ENCODE assay signal across 9 mouse cellular contexts in the genomic region with DNA sequence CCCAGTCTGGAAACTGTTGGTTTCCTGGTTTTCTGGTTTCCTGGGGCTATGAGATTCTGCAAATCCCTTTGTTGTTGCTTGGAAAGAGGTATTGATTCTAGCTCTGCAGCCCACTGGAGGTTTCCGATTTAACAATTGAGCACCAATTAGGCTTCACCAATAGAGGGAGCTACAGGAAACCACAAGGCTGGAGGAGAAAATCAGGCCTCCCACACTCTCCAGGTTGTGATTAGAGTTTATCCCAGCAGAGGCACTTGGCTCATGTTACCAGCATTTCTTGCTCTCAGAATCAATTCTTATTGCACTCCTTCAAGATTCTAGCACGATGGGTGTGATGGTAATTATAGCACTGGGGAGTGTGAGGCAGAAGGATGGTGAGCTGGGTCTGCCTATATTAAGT. TPM values are rescaled to one million over a fixed set of nuclear protein-coding genes. Genes with fewer than 3 reads are reported as not detected.
DNase-seq lines count a peak whose midpoint lies in the region; ATAC-seq and TF ChIP-seq lines count a peak whose summit lies in the region.
"Had no signal": no experiment of that assay in that cellular context is flagged by ENCODE, and none has a peak within 500 bp of the region (broad histone marks: within the 10 kb centered on the region; RNA-seq: fewer than 3 reads in every experiment).

No protein-coding gene starts in this region.

- H3K9me3 ChIP-seq in liver, postnatal 0 days (ENCODE audit: low read length) = no peaks in the 10 kb centered on the region
- H3K9me3 ChIP-seq: G1E had no signal

- H3K27me3 ChIP-seq in liver, postnatal 0 days (ENCODE audit: insufficient read depth, low read length) = no peaks in the 10 kb centered on the region

- peak; percentile 26 to 57 for DNase-seq in cerebellum, postnatal 10 days
- no peak for DNase-seq in liver, postnatal 0 days
- DNase-seq in liver = no peak
- peak; percentile 57 for DNase-seq in brain, embryonic 14.5 days (ENCODE audit: low read depth)
- no peak for DNase-seq in urinary bladder, postnatal 4 days (ENCODE audit: low spot score in 2 of 2)

- no peak overlapping the region for H3K9ac ChIP-seq in liver, postnatal 0 days (replicated peaks)

- H3K4me1 ChIP-seq in liver, postnatal 0 days (ENCODE audit: insufficient read depth) = no peaks in the 10 kb centered on the region

- no peak overlapping the region for H3K4me2 ChIP-seq in liver, postnatal 0 days (ENCODE audit: low read depth, low read length)

- 28% methylated on average over 2 of the region's 2 CpGs for WGBS in liver, postnatal 0 days (ENCODE audit: insufficient replicate concordance)

- no peak for ATAC-seq in cerebellum, adult (ENCODE audit: insufficient number of reproducible peaks, low FRiP score, low TSS enrichment)
- ATAC-seq in liver, postnatal 0 days = no peak
- 0 out of 2 replicates have a peak, but pooled peaks have one; percentile 39 for ATAC-seq in megakaryocyte progenitor cell, adult 5-6 weeks (replicated peaks; ENCODE audit: poor library complexity)
- no peak for ATAC-seq in megakaryocyte-erythroid progenitor cell, adult 5-6 weeks (replicated peaks; ENCODE audit: low FRiP score, low TSS enrichment, poor library complexity, severe bottlenecking)

- no peak for TF ChIP-seq EP300 in liver, postnatal 0 days (IDR thresholded peaks at IDR 0.05; ENCODE audit: low read depth)

- TF ChIP-seq CTCF in liver, postnatal 0 days (IDR thresholded peaks at IDR 0.05; ENCODE audit: low read depth) = peak; percentile 66
- TF ChIP-seq CTCF in brain, embryonic 14.5 days (IDR thresholded peaks at IDR 0.05; ENCODE audit: borderline replicate concordance, extremely low read depth, insufficient read depth, insufficient read length) = peak; percentile 54; the same call in 1 of the 2 replicates

- TF ChIP-seq POLR2A in brain, embryonic 14.5 days (IDR thresholded peaks at IDR 0.05; ENCODE audit: borderline replicate concordance, extremely low read depth, insufficient read depth, insufficient read length, poor library complexity, severe bottlenecking) = no peak

- no peaks in the 10 kb centered on the region for H3K36me3 ChIP-seq in liver, postnatal 0 days (replicated peaks; ENCODE audit: insufficient read depth, low read length)
- H3K36me3 ChIP-seq: G1E had no signal

- no peak overlapping the region for H3K4me3 ChIP-seq in liver, postnatal 0 days (ENCODE audit: low read depth, low read length)

- no peak overlapping the region for H3K27ac ChIP-seq in liver, postnatal 0 days (ENCODE audit: low read depth)

RNA-seq across cellular contexts. Expression of gene Tcf23, which starts 13.9 kb away (rescaled TPM):
- polyA plus RNA-seq in liver, postnatal 0 days (2015; fragmentation: Nextera tagmentation; extraction: Ambion mirVana) = 0.05 TPM in 1 of 2 replicates, not detected in the other
- polyA plus RNA-seq in brain, embryonic 14.5 days (2012; rRNA removed) = not detected in 2 replicates
- total RNA-seq in megakaryocyte progenitor cell, adult 5-6 weeks (2015) = 0.02 TPM in 1 of 2 replicates, not detected in the other
- not detected in 2 replicates for total RNA-seq in megakaryocyte progenitor cell, adult 5-6 weeks (2017)
- total RNA-seq in megakaryocyte-erythroid progenitor cell, adult 5-6 weeks (2014; fragmentation: Nextera tagmentation) = not detected in 2 replicates
- total RNA-seq in megakaryocyte-erythroid progenitor cell, adult 5-6 weeks (2017) = not detected in 2 replicates
- total RNA-seq: G1E had no signal
- polyA plus RNA-seq: G1E had no signal

RNA-seq across cellular contexts. Expression of gene Preb, which starts 22.2 kb away (rescaled TPM):
- 79.2 and 80.6 TPM in 2 replicates for polyA plus RNA-seq in liver, postnatal 0 days (2015; fragmentation: Nextera tagmentation; extraction: Ambion mirVana)
- polyA plus RNA-seq in brain, embryonic 14.5 days (2012; rRNA removed) = 178 and 250 TPM in 2 replicates
- total RNA-seq in megakaryocyte progenitor cell, adult 5-6 weeks (2015) = 53.5 and 54.6 TPM in 2 replicates
- total RNA-seq in megakaryocyte progenitor cell, adult 5-6 weeks (2017) = 45.2 and 62.3 TPM in 2 replicates
- total RNA-seq in megakaryocyte-erythroid progenitor cell, adult 5-6 weeks (2014; fragmentation: Nextera tagmentation) = 109 and 117 TPM in 2 replicates
- total RNA-seq in megakaryocyte-erythroid progenitor cell, adult 5-6 weeks (2017) = 28.0 and 39.1 TPM in 2 replicates

RNA-seq across cellular contexts. Expression of gene Cgref1, which starts 37.0 kb away (rescaled TPM):
- 18.7 and 22.8 TPM in 2 replicates for polyA plus RNA-seq in liver, postnatal 0 days (2015; fragmentation: Nextera tagmentation; extraction: Ambion mirVana)
- 27.4 and 34.4 TPM in 2 replicates for polyA plus RNA-seq in brain, embryonic 14.5 days (2012; rRNA removed)
- total RNA-seq in megakaryocyte progenitor cell, adult 5-6 weeks (2015) = not detected in 2 replicates
- total RNA-seq in megakaryocyte progenitor cell, adult 5-6 weeks (2017) = 1.7 TPM in 1 of 2 replicates, not detected in the other
- total RNA-seq in megakaryocyte-erythroid progenitor cell, adult 5-6 weeks (2014; fragmentation: Nextera tagmentation) = 0.35 TPM in 1 of 2 replicates, not detected in the other
- 0.46 TPM in 1 of 2 replicates, not detected in the other for total RNA-seq in megakaryocyte-erythroid progenitor cell, adult 5-6 weeks (2017)
- polyA plus RNA-seq: G1E had no signal

Comparison
In these comparisons a context has a peak if more than half of its experiments do, and no peak if none do; other contexts are left out.
1. DNase-seq: peak in cerebellum, postnatal 10 days (2 of 2) and brain, embryonic 14.5 days (single experiment); none in liver, postnatal 0 days (single experiment), liver (single experiment) and urinary bladder, postnatal 4 days (0 of 2).